Mouse (Mus musculus) thymus, adult 2 months (tissue): ENCODE data around the gene Prdm11. TPM values are rescaled to one million over a fixed set of nuclear protein-coding genes. Genes with fewer than 3 reads are reported as not detected.

Source experiments
- DNase-seq: peaks from one replicate; pipeline ENCODE4 v3.0.0; 2021
- H3K27ac ChIP-seq: fragments of 200-500 bp; 2 replicates; pipeline ENCODE4 v1.5.1; 2012; ENCODE audit warnings: low read length, control low read depth; ENCODE audit not compliant: control insufficient read depth, insufficient read depth
- H3K27me3 ChIP-seq: fragments of 200-500 bp; 2 replicates; pipeline ENCODE4 v1.6.1; 2012; ENCODE audit warnings: mild to moderate bottlenecking, low read length, moderate library complexity, mixed read lengths; ENCODE audit not compliant: control insufficient read depth, insufficient read depth
- H3K36me3 ChIP-seq: fragments of 200-500 bp; 2 replicates; pipeline ENCODE4 v1.6.1; 2012; ENCODE audit warnings: mild to moderate bottlenecking, low read length, moderate library complexity; ENCODE audit not compliant: control insufficient read depth, insufficient read depth
- H3K4me1 ChIP-seq: fragments of 200-500 bp; replicated peaks from 2 replicates; pipeline ENCODE4 v1.6.1; 2012; ENCODE audit warnings: low read length; ENCODE audit not compliant: control insufficient read depth, insufficient read depth
- H3K4me3 ChIP-seq: fragments of 200-500 bp; 2 replicates; pipeline ENCODE4 v1.5.1; 2012; ENCODE audit warnings: mild to moderate bottlenecking, low read length, control low read depth, moderate library complexity; ENCODE audit not compliant: control insufficient read depth, insufficient read depth
- CTCF ChIP-seq: fragments of 200-500 bp; IDR thresholded peaks from 2 replicates; pipeline ENCODE4 v1.5.1; 2012; ENCODE audit warnings: mild to moderate bottlenecking, control low read depth, low read length, moderate library complexity, borderline replicate concordance; ENCODE audit not compliant: control insufficient read depth, poor library complexity, insufficient read depth; ENCODE audit errors: extremely low read depth
- POLR2A ChIP-seq: fragments of 200-500 bp; IDR thresholded peaks from 2 replicates; pipeline ENCODE4 v1.6.1; 2012; ENCODE audit warnings: mild to moderate bottlenecking, low read length, control low read depth, moderate library complexity; ENCODE audit not compliant: control insufficient read depth, poor library complexity, insufficient read depth; ENCODE audit errors: extremely low read depth
- WGBS: fragments of 180-500 bp; shearing (Covaris S2); methylation state at CpG from one replicate; pipeline ENCODE4 v1.1.7; 2018; 5-methylcytosine and 5-hydroxymethylcytosine counted together
- polyA plus RNA-seq: library from polyadenylated mRNA; depleted of rRNA; stranded (reverse); fragments of >200 nt; gene quantifications from 2 replicates; pipeline ENCODE4 v1.2.3, GENCODE M21; 2012

The Prdm11 gene
- polyA plus RNA-seq, 1 experiment = 17.1 TPM

DNA sequence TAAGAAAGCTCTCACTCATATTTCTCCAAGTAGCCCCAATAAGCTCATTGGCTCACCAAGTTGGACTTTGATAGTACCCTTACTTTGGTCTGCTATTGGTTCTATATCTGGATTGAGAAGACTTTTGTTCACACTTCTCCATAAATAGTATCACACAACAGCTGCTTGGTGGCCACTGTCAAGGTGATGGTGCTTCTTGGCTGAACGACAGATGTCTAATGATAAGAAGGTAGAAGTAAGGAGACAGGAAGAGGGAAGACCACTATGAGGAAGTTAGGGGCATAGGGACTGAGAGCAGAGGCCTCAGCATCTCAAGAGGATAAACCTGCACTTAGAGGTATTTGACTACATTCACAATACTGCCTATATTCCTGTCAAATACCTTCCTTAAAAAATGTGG is 81.6 kb downstream of the Prdm11 start:
- DNase-seq = no peak
- WGBS = 13% methylated on average over 1 of the region's 1 CpGs
- H3K27ac ChIP-seq = no peak overlapping the region
- no peak overlapping the region for H3K4me3 ChIP-seq
- no peaks in the 10 kb centered on the region for H3K36me3 ChIP-seq
- H3K27me3 ChIP-seq = no peaks in the 10 kb centered on the region
- H3K4me1 ChIP-seq = peaks cover 10% of the 10 kb centered on the region; the same call in 1 of the 2 replicates
- TF ChIP-seq POLR2A (no peak), CTCF (no peak)

DNA sequence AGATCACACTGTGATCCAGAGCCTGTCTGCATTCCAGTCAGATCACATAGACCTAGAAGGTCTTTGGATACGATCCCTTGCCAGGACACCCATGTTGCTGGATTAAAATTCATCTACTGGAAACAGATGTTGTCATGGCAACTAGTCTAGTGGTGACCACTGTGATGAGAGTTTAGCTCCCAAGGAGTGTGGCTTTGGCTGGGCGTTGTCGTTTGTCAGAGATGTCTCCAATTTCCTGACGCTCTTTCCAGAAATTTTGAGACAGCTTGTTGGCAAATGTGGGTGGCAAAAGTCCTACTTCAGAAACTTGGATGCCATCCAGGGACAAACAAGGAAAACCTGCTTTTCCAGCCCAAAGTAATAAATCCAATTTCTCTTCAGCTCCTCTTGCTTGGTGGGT is 87.3 kb downstream of the Prdm11 start:
- no peak overlapping the region for H3K27ac ChIP-seq
- no peak for TF ChIP-seq POLR2A
- no peak for TF ChIP-seq CTCF
- no peak overlapping the region for H3K4me3 ChIP-seq
- WGBS = 97% methylated on average over 4 of the region's 4 CpGs
- DNase-seq = no peak
- H3K27me3 ChIP-seq = no peaks in the 10 kb centered on the region
- H3K4me1 ChIP-seq = peaks cover 4% of the 10 kb centered on the region; the same call in 1 of the 2 replicates
- H3K36me3 ChIP-seq = 0 out of 2 replicates have a peak, but pooled peaks cover 4% of the 10 kb centered on the region

DNA sequence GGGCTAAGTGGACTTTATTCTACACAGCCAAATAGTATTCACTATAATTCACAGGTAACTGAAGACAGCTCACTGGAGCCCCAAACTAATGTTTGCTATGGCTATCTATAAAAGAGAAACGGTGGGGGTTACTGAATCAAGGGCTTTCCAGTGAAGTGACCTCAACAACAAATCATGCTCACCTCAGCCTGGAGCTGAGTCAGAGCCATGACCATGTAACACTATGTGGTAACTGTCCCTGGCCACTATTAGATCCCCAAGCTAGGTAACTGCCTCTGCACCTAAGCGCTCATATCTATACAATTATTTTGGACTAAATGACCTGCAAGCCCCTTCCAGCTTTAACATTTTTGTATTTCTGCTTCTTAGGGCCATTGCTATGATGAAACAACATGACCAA is 89.0 kb downstream of the Prdm11 start:
- Histone ChIP-seq H3K27me3 (no peaks in the 10 kb centered on the region), H3K4me3 (no peak overlapping the region), H3K36me3 (0 out of 2 replicates have a peak, but pooled peaks cover 6% of the 10 kb centered on the region), H3K27ac (no peak overlapping the region), H3K4me1 (peaks cover 4% of the 10 kb centered on the region; the same call in 1 of the 2 replicates)
- DNase-seq = no peak
- 95% methylated on average over 2 of the region's 2 CpGs for WGBS
- TF ChIP-seq CTCF (no peak), POLR2A (no peak)

DNA sequence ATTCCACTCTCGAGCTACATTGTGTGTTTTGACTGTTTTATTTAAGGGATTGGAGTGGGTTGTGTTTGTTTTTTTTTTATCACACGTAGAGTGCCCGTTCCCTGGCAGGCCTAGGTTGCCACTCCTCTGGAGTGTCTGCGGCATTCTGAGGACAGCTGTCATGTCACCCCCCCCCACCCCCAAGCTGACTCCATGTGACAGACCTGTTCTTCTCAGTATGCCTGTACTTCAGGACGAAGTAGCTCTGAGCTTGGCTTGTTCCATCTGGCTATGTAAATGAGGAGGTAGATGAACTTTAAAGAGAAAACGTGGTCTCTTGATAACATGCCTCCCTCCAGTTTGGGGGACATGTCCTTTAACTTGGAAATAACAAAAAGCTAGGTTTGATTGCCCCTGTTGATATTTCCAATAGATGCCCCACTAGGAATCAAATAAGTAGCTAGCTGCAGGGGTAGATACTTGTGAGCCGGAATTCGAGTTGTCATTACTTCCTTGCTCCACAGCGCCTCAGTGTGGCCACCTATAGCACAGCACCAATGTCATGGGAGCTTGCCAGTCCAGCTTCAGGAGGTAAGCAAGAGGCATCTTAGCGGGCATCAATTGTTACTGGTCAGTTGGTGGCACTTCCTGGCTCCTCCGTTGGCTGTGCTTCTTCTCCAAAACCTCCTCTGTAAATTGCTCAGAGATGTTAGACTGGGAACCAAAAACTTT is 91.4 kb downstream of the Prdm11 start:
- no peak overlapping the region for H3K4me3 ChIP-seq
- H3K36me3 ChIP-seq = 0 out of 2 replicates have a peak, but pooled peaks cover 6% of the 10 kb centered on the region
- TF ChIP-seq POLR2A (no peak), CTCF (peak; percentile 75; the same call in 1 of the 2 replicates)
- H3K27me3 ChIP-seq = no peaks in the 10 kb centered on the region
- 52% methylated on average over 11 of the region's 11 CpGs for WGBS
- peaks cover 15% of the 10 kb centered on the region for H3K4me1 ChIP-seq
- DNase-seq = peak; percentile 89
- H3K27ac ChIP-seq = no peak overlapping the region

DNA sequence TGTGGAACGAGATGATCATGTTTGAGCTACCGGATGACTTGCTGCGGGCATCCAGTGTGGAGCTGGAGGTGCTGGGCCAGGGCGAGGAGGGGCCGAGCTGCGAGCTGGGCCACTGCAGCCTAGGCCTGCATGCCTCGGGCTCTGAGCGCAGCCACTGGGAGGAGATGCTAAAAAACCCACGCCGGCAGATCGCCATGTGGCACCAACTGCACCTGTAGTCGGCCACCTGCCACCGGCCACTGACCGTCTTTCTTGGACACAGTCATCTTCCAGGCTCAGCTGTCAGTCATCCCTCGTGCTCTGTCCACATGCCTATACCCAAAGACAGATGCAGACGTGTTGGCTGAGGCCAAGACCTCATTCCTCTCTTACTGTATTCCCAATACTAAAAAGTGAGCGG is 92.5 kb downstream of the Prdm11 start:
- TF ChIP-seq CTCF = no peak
- no peak for TF ChIP-seq POLR2A
- Histone ChIP-seq H3K36me3 (0 out of 2 replicates have a peak, but pooled peaks cover 6% of the 10 kb centered on the region), H3K27me3 (no peaks in the 10 kb centered on the region), H3K4me1 (peaks cover 26% of the 10 kb centered on the region), H3K27ac (no peak overlapping the region), H3K4me3 (no peak overlapping the region)
- no peak for DNase-seq
- WGBS = 98% methylated on average over 17 of the region's 17 CpGs

DNA sequence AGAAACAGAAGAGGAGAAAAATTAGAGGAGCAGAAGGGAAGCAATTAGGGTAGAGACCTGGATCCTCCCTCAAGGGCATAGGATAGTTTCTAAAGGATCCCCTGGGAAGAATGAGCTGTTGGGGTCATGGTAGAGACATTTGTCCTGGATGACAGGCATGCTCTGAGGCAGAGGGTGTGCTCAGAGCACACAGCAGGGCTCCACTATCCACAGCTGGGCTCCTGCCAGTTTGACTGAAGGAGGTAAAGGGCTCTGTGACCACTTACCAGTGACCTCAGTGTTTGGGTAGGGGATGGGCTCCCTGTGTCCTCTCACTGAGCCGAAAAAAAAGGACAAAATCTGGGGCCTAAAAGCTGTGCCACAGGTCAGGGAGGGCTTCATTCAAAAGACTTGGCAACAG is 96.4 kb downstream of the Prdm11 start:
- H3K4me3 ChIP-seq = no peak overlapping the region
- TF ChIP-seq POLR2A (no peak), CTCF (no peak)
- peaks cover 62% of the 10 kb centered on the region for H3K4me1 ChIP-seq
- 89% methylated on average over 1 of the region's 1 CpGs for WGBS
- DNase-seq = no peak
- no peaks in the 10 kb centered on the region for H3K27me3 ChIP-seq
- 0 out of 2 replicates have a peak, but pooled peaks cover 6% of the 10 kb centered on the region for H3K36me3 ChIP-seq
- H3K27ac ChIP-seq = no peak overlapping the region
